Mouse (Mus musculus): Measurements from ENCODE around the gene Tekt3.

DNA sequence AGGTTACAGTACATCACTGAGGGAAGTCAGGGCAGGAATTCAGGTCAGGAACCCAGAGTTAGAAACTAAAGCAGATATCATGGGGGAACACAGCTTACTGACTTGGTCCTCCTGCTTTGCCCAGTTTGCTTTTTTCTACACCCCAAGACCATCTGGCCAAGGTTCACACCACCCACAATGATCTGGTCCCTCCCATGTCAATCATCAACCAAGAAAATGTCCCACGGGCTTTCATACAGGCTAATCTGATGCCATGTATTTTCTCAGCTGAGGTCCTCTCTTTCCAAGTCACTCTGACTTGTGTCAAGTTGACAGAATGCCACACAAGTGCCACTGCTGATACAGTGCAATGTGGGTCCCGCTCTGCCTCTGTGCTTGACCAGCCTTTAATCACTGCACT, 42.6 kb downstream of the Tekt3 start:
- TF ChIP-seq POLR2A (IDR thresholded peaks at IDR 0.05; ENCODE audit: extremely low read depth, insufficient read depth, low read length) (no peak), CTCF (IDR thresholded peaks at IDR 0.05; ENCODE audit: extremely low read depth, insufficient read depth, low read length) (no peak)
